Mouse (Mus musculus) natural killer cell, adult 2 months (primary cell): ENCODE data around the gene Nup160.

Source experiments
- DNase-seq, 2 experiments: peaks; one replicate each; pipeline ENCODE4 v3.0.0; 2022; ENCODE audit warnings: low spot score in 2 of 2

The Nup160 gene

DNA sequence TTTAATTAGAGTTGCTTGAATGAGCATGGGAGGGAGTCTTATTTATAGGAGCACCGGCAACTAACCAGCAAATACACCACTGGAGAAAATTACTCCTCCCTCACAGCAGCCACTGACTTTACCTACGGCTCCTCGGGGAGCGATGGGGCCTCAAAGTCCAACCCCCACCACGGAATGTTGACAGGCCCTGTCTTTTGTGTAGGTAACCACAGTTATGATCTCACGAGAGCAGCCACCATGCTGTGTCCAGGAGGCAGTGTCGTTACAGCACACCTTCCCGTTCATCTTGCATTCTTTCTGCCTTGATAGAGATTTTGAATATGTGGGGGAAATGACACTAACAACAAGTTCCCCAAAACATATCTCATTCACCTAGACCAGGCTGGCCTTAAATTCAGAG, at the start of gene Nup160:
TSS of gene Nup160 (plus strand) at position 209 of the 400 bp plus-strand sequence.
- DNase-seq: peak in 1 of 2 experiments; percentile 14

DNA sequence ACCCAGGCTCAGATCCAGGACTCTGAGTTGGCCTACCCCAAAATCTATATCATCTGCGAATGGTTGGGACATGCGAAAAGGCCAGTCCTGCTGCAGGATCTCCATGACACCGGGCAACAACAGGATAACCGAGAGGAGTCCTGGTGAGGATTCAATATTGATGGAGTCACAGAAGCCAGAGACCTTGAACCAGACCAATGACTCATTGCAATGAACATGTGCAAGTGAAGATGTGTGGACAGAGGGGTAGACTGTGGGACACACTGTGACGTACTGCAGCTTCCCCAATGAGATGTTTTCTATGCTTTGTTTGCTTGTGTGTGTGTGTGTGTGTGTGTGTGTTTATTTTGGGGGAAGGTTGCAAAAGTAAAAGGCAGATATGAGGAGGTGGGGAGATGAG, 48.8 kb upstream of the Nup160 start:
- DNase-seq: no peak

DNA sequence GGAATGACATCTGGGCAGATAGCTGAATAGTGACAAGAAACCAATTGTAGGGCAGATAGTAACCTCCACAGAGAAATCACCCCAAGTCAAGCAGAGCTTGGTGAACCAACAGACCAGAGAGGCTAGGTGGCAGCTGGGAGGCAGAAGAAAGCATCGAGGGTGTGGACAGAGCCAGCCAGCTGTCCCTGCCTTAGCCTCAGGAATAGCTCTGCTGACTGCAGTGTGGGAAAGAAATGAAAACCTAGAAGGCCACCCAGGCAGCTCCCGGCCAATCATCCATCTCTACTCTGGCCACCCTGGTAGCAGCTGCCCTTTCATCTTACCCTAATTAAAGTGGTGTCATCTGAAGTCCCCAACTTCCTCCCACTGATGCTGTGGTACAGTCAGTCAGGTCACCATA, 47.5 kb upstream of the Nup160 start:
- DNase-seq: no peak

DNA sequence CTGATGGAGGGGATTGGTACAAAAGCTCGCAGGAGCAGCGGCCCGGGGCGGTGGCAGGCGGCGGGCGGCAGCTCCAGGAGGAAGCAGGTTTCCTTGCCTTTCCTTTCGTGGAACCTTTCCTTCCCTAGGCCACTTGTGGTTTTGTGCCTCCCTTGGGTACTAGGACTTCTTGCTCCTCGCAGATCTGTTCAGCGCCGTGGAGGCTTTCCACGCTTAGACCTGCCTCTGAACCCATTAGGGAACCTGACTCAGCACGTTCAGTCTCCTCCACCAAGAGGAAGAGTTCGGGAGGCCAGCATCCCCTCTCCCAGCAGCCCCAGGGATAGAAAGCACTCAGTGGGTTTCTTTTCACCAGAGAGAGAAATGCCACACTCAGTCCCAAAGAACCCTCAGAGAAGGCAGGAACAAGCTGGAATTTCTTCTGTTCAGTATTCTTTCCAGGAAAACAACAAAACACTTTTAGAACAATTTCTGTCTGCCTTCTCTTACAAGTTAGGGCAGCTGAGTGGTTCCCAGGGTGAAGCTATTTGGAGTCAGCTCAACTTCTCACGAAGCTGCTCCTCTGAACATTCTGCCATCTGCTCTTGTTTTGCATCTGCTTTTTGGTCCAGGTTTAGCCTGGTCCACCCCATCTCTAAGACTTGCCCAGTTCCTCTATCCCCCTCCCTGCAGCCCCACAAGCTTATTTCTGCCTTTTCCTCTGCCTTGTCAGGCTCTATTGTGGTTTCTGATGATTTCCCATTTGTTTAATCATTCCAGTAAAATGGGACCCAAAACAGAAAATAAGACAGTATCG, 44.9 kb upstream of the Nup160 start:
- DNase-seq: no peak

DNA sequence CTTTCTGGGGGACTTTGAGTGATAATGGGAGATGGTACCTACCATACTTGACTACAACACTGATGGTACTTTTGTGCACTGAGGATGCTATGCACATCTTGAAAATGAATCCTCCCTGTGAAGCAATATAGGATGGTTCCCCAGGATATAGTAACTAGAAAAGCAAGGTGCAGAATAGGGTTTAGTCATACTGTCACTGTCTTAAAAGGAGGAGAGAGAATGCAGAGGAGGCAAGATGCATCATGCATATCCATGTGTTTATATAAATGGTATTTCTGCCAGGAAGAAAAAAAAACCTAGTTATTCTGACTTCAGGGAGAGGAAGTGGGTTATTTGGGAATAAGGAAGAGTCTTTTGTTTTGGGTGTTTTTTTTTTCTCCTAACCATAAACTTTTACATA, 42.3 kb upstream of the Nup160 start:
- DNase-seq: no peak

DNA sequence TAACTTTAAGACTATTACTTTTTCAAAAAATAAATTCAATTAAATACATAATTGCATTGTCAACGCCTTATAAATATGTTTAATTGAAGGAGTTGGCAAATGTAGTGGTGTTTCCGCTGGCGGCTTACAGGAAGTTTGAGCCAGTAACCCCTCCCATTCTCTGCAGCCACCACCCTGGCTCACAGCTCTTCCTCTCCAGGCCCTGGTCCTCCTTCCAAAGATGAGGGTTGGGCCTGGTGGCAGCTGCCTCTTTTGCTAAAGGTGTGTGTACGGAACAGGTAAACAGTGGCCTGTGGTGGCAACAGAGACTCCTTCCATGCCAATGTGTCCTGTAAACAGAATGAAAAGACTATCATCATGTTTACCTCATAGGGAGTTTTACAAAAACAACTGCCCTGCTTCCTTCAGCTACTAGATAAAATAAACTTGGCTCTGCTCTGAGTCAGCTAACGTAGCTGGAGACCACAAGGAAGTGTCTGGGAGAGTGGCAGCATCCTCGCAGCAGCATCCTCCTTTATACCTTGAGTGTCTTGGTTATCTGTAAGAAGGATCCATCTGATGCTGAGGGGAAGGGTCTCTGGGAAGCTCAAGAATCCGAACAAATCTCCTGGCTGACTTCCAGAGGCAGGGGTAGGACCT, 41.8 kb upstream of the Nup160 start:
- no peak for DNase-seq

DNA sequence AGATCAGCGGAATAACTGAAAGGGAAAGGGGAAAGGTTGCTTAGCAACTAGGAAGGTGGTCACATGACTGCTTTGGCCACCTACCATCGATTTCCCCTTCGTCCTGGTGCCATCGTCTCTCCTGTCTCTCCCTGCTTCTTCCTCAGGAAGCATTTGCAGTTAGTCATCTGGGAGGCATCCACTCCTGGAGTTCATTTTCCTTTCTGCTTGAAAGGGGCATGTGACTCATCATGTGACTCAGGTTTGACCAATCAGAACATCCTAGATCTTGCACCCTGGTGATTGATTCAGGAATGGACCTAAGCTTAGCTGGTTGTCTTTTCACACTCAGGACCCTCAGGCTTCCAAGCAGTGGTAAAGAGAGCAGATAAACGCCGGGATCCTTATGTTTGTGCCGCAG, 40.2 kb upstream of the Nup160 start:
- no peak for DNase-seq

DNA sequence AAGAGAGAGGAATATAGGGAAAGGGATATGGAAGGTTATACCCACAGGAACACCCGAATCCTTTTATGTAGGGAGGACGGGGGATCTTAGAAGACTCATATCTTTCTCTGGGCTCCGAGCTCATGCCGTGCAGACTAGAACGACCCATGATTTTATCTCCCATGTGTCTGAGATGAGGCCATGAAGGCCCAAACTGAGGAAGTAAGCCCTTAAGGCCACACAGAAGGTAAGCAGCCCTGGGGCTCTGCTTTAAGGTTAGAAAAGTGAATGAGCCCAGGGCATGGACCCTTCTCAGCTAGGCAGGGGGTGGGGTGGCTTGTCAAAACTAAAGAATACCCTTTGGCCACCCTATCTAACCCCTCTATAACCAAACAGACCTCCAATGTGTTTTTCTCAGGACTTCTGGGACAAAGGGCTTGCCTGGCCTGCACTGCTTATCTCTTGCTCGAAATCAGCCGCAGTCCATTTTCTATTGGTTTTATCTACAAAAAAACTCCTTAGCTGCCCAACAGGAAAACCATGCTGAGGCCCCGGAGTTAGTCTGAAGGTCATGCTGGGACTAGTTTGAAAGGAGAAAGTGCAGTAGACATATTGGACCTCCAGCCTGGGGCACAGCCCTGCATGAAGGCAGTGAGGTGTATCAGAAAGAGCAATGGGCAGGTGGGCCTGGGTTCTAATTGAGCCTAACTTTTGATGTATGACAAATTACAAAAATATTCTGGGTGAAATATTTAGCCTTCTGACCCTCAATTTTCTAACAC, 37.8 kb upstream of the Nup160 start:
- no peak for DNase-seq

DNA sequence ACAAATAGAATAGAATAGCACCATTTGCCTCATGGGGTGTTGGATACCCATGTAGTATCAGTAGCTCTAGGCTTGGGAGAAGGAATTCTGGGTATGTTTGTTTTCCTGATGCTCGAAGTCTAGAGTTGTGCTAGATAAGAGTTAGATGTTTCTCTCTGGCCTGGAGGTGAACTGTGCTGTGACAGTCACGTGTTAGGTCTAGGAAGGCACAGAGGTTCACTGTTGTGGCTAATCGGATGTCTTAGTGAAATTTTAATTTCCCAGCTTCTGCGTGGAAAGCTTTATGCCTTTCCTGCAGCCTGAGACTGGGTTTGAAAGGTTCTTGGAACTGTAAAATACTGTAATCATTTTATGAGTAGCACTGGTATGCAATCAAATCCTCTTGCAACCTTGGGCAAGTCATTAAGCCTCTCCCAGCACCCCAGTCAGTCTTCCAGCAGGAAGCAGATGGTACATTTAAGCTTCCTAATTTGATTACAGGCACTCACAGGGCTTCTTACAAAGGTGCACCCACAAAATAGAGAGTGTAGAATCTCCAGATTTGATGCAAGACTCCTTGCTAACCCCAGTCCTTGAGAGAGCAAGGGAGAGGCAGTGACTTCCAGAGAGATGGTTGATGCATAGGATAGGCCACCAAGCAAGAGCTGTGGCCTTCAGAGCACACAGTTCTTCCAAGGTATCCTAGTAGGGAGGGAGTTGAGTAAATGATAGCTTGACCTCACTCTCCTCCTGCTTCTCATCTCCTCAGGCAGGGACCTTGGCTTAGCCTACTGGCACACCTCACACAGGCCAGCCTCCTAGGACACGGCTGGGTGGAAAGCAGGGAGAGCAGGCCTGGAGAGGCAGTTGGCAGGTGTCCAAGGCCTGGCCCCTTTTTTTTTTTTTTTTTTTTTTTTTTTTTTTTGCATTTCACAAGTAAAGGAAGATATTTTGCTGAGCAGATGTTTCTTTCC, 37.0 kb upstream of the Nup160 start:
- DNase-seq: no peak

DNA sequence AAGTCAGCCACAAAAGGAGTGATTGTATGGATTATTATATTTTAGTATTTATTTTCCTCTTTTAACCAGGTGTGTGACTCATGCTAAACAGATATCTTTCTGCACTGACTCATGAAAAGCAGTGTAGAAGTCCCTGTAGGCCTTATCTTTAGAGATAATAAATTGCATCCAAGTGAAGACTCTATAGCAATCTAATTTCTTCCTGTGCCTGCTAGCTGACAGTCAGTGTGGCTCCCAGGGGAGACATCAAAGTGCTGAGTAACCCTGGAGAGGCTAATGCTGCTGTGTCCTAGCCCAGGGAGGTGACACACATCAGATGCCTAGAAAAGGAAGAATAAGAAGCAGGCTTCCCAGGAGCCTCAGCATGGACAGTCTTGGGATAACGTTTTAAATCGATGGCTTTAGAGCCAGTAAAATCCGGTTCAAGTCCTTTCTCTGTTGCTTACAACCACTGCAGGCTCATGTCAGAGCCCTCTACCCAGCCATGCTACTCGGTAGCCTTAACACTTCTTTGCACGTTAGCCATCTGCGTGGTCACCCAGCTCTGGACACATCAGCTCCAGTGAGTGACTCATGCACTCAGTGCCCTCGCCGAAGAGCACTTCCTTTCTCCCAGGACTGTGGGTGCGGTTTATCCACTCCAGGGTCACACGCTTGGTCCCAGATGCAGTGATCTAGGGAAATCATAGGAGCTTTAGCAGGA, 35.9 kb upstream of the Nup160 start:
- DNase-seq: no peak

DNA sequence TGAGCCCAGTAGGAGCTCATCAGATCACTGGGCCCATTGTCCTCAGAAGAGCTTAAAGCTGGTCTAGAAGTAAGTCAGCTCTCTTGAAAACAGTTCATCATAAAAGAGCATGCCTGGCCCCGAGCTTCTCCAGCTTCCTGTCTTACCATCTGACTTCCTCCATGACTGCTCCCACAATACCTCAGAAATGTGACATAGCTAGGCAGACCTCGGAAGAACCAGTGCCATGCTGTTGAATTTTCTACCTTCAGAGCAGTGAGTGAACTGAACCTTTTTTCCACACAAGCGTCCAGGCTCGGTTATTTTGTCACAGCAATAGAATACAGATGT, 35.3 kb upstream of the Nup160 start:
- no peak for DNase-seq

DNA sequence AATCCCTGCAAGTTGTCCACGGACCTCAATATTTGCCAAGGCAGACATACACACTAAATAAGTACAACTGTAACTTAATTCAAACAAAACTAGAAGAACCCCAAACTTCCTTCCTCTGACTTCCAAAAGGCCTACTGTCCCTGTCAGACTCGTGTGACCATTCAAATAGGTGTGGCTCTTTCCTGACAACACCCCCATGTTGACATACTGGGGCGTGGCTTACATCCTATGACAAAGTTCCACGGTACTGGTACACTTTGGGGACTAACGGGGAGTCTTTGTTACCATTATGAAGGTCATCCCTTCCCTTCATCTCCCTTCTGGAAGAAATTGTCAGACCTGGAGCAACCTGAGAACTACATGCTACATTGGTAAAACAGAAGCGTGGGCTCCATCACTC, 29.9 kb upstream of the Nup160 start:
- no peak for DNase-seq

DNA sequence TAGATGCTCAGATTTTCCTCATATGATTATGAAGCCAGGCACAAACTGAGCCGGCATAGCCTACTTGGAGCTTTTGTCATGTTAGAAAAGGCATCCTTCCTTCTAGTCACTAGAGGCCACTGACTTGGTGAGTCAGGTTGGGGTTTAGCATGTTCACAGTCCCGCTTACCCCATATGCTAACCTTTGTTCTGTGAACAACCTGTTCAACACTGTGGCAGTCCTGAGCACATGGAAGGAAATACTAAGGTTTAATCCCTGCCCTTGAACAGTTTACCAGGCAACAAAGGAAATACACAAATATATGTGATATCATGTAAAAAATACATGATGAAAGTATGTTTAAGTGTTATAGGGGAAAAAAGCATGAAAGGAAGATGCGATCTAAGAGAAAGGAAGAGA, 27.6 kb upstream of the Nup160 start:
- DNase-seq: no peak

DNA sequence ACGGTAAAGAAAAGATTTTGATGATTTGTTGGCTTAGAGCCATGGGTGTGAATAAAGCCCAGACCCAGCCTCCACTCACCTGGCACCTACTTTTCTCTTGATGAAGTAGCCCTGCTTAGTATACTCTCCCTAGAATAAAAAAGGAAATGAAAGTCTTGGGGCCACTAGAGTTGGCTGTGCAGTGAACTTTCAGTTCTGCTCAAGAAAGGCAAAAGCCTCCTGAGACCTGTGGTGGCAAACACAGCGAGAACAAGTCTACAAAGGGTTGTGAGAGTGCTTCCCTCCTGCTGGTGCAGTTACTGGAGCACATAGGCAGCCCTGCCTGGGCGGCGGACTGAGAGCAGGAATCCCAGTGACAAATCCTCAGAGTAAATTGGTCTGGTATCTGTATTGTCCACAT, 27.1 kb upstream of the Nup160 start:
- peak in 1 of 2 experiments; percentile 72 for DNase-seq

DNA sequence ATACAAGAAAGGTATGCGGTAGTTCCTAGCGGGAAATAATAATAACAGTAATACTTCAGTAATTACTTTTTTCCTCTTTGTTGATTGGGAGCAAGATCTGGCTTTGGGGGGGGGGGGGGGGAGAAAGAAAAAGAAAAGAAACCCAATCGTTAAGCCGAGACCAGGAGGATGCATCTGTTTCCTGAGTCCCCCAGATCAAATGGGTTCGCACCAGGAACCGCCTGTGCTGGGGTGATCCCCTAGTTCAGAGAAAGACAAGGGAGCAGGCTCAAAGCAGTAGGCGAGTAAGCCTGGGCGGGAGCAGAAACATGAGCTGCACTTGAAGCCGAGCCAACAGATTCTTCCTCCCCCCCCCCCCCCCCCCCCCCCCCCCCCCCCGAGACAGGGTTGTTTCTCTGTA, 24.9 kb upstream of the Nup160 start:
- no peak for DNase-seq

DNA sequence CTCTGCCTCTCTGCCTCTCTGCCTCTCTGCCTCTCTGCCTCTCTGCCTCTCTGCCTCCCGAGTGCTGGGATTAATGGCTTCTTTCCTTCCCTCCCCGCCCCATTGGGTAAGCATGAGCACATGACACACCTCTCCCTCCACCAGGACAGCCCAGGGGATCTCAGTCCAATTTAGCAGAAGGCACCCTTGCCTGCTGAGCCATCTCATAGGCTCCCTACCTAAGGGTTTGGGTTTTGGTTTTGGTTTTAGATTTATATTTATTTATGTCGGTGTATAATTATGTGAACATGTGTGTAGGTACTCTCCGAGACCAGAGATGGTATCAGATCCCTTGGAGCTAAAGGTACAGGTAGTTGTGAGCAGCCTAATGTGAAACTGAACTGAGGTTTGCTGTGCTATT, 24.0 kb upstream of the Nup160 start:
- DNase-seq: no peak

DNA sequence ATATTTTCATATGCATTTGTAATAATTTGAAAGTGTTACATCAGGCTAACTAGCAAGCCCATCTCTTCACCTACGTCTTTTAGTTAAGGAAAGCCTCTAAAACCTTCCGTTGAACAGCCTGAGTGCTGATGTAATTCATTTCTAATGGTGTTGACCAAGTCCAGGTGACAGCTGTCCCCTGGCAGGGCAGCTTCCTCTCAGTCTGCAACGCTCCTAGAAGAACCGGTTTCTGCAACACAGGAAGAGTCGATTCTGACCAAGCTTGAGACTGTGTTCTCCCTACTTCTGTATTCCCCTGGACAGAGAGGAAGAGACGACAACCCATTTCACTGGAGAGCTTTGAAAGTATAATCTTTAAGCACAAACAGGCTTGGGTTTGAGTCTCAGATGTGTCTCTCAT, 21.6 kb upstream of the Nup160 start:
- DNase-seq: no peak

DNA sequence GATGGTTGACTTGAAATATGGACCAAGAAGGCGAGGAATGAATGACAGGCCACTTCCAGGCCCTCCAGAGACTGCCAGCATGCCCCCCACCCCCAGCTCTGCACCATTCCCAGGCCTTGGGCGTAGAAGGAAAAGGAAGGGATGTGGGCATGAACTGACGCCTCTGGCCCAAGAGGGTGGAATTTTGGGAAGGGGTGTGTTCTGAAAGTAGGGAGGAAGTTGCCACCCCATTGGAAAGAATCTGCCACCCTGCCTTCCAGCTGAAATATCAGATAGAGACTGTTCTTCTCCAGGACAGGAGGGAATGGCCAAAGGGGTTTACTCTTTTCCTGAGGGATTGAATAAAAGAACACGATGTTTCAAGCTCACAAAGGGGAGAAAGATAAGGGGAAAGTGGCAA, 18.4 kb upstream of the Nup160 start:
- no peak for DNase-seq

DNA sequence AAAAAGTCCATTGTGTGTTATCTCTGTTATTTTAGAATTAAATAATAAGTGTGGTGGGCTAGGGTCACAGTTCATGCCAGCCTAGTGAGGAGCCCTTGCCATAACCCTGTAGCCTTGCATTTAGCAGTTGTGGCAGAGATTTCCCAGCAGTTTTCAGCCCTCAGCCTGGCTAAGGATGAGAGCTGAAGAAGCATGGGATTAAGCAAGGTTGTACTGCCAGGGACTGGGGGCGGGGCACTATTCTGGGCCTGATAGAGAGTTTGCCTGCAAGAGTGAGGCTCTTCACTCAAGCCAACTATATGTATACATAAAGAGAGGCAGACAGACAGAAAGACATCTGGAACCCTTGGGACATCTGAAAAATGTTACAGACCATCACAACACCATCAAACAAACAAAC, 18.0 kb upstream of the Nup160 start:
- DNase-seq: no peak

DNA sequence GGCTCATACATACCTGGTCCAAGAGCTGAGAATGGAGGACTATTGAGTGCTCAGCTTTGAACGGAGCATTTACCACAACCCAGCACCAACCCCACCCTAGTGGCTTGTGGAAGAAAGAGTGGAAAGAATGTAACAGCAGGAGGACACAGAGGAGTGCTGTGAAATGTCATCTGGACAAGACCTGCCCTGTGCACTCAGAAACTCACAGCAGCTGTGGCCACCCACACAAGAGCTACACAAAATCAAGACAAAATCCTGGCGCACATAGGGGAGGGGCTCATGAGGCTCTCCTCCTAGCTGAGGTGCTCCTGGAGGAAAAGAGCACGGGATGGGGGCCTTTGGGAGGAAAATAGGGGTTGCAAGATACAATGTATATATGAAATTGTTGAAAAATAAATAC, 17.4 kb upstream of the Nup160 start:
- no peak for DNase-seq

DNA sequence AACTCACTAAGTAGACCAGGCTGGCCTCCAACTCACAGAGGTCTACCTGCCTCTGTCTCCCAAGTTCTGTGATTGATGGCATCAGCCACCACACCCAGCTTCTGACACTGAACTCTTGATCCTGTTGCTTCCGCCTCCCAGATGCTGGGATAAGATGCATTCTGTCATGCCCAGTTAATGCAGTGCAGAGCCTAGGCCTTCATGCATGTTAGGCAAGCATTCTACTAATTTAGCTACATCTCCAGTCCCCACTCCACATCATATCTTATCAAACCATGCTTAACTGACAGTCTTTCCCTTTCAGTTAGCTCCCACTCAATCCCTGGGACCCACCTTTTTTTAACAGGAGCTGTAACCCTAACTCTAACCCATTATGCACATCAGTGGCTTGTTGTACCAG, 16.1 kb upstream of the Nup160 start:
- DNase-seq: no peak
